In the genomic region with DNA sequence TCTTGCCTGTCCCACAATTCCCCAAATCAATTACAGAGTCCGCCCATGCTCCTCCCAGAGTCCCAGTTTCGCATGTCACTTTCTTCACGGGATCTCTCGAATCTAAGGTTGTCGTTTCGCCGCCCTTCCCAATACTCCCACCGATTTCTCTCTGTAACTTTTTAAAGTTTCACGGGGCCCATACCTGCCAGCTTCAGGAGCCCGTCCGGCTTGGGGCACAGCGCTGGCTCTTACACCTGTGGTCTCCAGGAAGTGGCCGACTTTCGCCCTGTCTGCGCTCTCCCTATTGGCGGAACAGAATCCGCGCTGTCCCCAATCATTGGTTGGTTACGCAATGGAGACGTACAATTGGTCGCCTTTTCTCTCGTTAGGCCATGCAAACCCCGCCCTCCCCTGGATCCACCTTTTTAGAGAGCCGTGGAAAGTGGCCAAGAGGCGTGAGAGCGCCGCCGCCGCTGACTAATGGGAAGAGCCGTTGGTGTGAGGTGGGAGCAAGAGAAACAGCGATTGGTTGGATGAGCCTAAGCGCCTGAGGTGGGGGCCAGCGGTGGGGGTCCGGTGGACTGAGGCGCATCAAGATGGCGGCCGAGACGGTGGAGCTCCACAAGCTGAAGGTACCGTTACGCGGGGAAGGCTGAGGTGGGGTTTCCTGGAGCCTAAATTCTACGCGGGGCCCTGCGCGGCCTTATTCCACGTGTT, we compare ENCODE assay signal across 8 mouse cellular contexts. TPM values are rescaled to one million over a fixed set of nuclear protein-coding genes. Genes with fewer than 3 reads are reported as not detected.
DNase-seq lines count a peak whose midpoint lies in the region; ATAC-seq and TF ChIP-seq lines count a peak whose summit lies in the region.

A gene (minus strand): TSS at position 288 of the 699 bp plus-strand sequence.

- ATAC-seq in embryonic facial prominence, embryonic 14.5 days (ENCODE audit: low read depth): peak; percentile 99
- ATAC-seq in limb, embryonic 13.5 days (ENCODE audit: low FRiP score, low read depth): peak; percentile 99
- peak; percentile 100 for ATAC-seq in midbrain, embryonic 16.5 days

- no peak for TF ChIP-seq EP300 in heart, adult 2 months (IDR thresholded peaks at IDR 0.05; ENCODE audit: insufficient read depth, low read depth, low read length)

- H3K79me2 ChIP-seq in heart, adult 2 months (replicated peaks; ENCODE audit: control insufficient read depth, insufficient read depth, low read length): peaks cover 2% of the 10 kb centered on the region

- H3K9ac ChIP-seq in embryonic facial prominence, embryonic 14.5 days (ENCODE audit: low read depth, low read length): peak within 1 kb of the TSS; percentile 91
- peak within 1 kb of the TSS; percentile 78 for H3K9ac ChIP-seq in heart, adult 2 months (ENCODE audit: low read depth, low read length)
- H3K9ac ChIP-seq in limb, embryonic 13.5 days: peak within 1 kb of the TSS; percentile 87
- H3K9ac ChIP-seq in midbrain, embryonic 16.5 days (ENCODE audit: low read depth, low read length): peak within 1 kb of the TSS; percentile 69

- peak within 1 kb of the TSS; percentile 93 for H3K4me3 ChIP-seq in embryonic facial prominence, embryonic 14.5 days (ENCODE audit: low read depth, low read length)
- peak within 1 kb of the TSS; percentile 98 for H3K4me3 ChIP-seq in heart, adult 2 months
- peak within 1 kb of the TSS; percentile 89 for H3K4me3 ChIP-seq in limb, embryonic 13.5 days
- H3K4me3 ChIP-seq in midbrain, embryonic 16.5 days (ENCODE audit: low read depth, low read length): peak within 1 kb of the TSS; percentile 65

- H3K36me3 ChIP-seq in embryonic facial prominence, embryonic 14.5 days (ENCODE audit: control insufficient read depth, insufficient read depth, low read length): peaks cover 42% of the 10 kb centered on the region
- peaks cover 8% of the 10 kb centered on the region for H3K36me3 ChIP-seq in heart, adult 2 months (ENCODE audit: control insufficient read depth, insufficient read depth, low read length)
- H3K36me3 ChIP-seq in limb, embryonic 13.5 days: peaks cover 43% of the 10 kb centered on the region
- H3K36me3 ChIP-seq in midbrain, embryonic 16.5 days (ENCODE audit: control insufficient read depth, insufficient read depth, low read length): peaks cover 16% of the 10 kb centered on the region

- peak within 1 kb of the TSS; percentile 94 for H3K4me2 ChIP-seq in embryonic facial prominence, embryonic 14.5 days (ENCODE audit: low read depth, low read length)
- peak within 1 kb of the TSS; percentile 85 for H3K4me2 ChIP-seq in limb, embryonic 13.5 days (replicated peaks)
- H3K4me2 ChIP-seq in midbrain, embryonic 16.5 days (ENCODE audit: low read length): peak within 1 kb of the TSS; percentile 87

- peak; percentile 9; the same call in 1 of the 2 replicates for TF ChIP-seq CTCF in heart, adult 2 months (IDR thresholded peaks at IDR 0.05)

- H3K27me3 ChIP-seq in embryonic facial prominence, embryonic 14.5 days (replicated peaks; ENCODE audit: control insufficient read depth, insufficient read depth, low read length): no peaks in the 10 kb centered on the region
- no peaks in the 10 kb centered on the region for H3K27me3 ChIP-seq in heart, adult 2 months (ENCODE audit: control insufficient read depth, insufficient read depth, low read length)
- no peaks in the 10 kb centered on the region for H3K27me3 ChIP-seq in limb, embryonic 13.5 days
- H3K27me3 ChIP-seq in midbrain, embryonic 16.5 days (ENCODE audit: control insufficient read depth, insufficient read depth, low read depth, low read length): no peaks in the 10 kb centered on the region

- TF ChIP-seq POLR2A in heart, adult 2 months (IDR thresholded peaks at IDR 0.05; ENCODE audit: insufficient read depth, low read depth, low read length): peak; percentile 66

- peak within 1 kb of the TSS; percentile 68; the same call in 1 of the 2 replicates for H3K27ac ChIP-seq in embryonic facial prominence, embryonic 14.5 days (replicated peaks; ENCODE audit: low read depth, low read length)
- peak within 1 kb of the TSS; percentile 93 for H3K27ac ChIP-seq in heart, adult 2 months
- peak within 1 kb of the TSS; percentile 65; the same call in 1 of the 2 replicates for H3K27ac ChIP-seq in limb, embryonic 13.5 days
- peak within 1 kb of the TSS; percentile 12; the same call in 1 of the 2 replicates for H3K27ac ChIP-seq in midbrain, embryonic 16.5 days (ENCODE audit: low read length)

- WGBS in embryonic facial prominence, embryonic 14.5 days: under 1% methylated on average over 45 of the region's 46 CpGs
- WGBS in heart, adult 2 months: under 1% methylated on average over 46 of the region's 46 CpGs
- under 1% methylated on average over 46 of the region's 46 CpGs for WGBS in limb, embryonic 13.5 days
- WGBS in midbrain, embryonic 16.5 days: under 1% methylated on average over 46 of the region's 46 CpGs

- DNase-seq in 3T3-L1 (ENCODE audit: low read depth, low spot score): peak; percentile 100
- peak; percentile 96 to 98 for DNase-seq in adrenal gland, postnatal 4 days (ENCODE audit: low spot score in 2 of 2)
- peak; percentile 100 for DNase-seq in embryonic facial prominence, embryonic 14.5 days (ENCODE audit: low spot score)
- DNase-seq in heart, adult 2 months: peak; percentile 99
- DNase-seq in kidney, adult 8-10 months: peak; percentile 99
- DNase-seq in spleen, postnatal 10 days (ENCODE audit: low spot score in 2 of 2): peak; percentile 93 to 97

- intact Hi-C loops in heart, adult 2 months (cut with DNase I): loop anchor here (2.0 to 5.0 kb wide), 2 partner anchors 15 to 74 kb away; a partner anchor contains a TSS

- H3K4me1 ChIP-seq in embryonic facial prominence, embryonic 14.5 days (ENCODE audit: control insufficient read depth, insufficient read depth, low read length): peaks cover 14% of the 10 kb centered on the region
- H3K4me1 ChIP-seq in heart, adult 2 months (ENCODE audit: control insufficient read depth, insufficient read depth, low read length): peaks cover 2% of the 10 kb centered on the region
- peaks cover 16% of the 10 kb centered on the region for H3K4me1 ChIP-seq in limb, embryonic 13.5 days
- peaks cover 19% of the 10 kb centered on the region for H3K4me1 ChIP-seq in midbrain, embryonic 16.5 days (ENCODE audit: control insufficient read depth, insufficient read depth, low read length)

- H3K9me3 ChIP-seq in embryonic facial prominence, embryonic 14.5 days (ENCODE audit: control insufficient read depth, low read length): no peaks in the 10 kb centered on the region
- no peaks in the 10 kb centered on the region for H3K9me3 ChIP-seq in limb, embryonic 13.5 days
- no peaks in the 10 kb centered on the region for H3K9me3 ChIP-seq in midbrain, embryonic 16.5 days (replicated peaks; ENCODE audit: control insufficient read depth, low read length, poor library complexity, severe bottlenecking)

RNA-seq across cellular contexts. Expression of the gene that starts here (rescaled TPM):
- 10 to 100 TPM; 31.6 to 32.4 TPM for total RNA-seq in adrenal gland, postnatal 4 days (2021)
- polyA plus RNA-seq in embryonic facial prominence, embryonic 14.5 days (2014; fragmentation: Nextera tagmentation; extraction: Ambion mirVana): 49.0 and 49.5 TPM in 2 replicates
- total RNA-seq in heart, adult 2 months (2021): 1 to 10 TPM; 7.8 to 8.1 TPM
- 15.3 and 23.3 TPM in 2 replicates for polyA plus RNA-seq in heart, adult 2 months (2012; rRNA removed)
- 30.2 and 34.0 TPM in 2 replicates for polyA plus RNA-seq in limb, embryonic 13.5 days (2015; fragmentation: Nextera tagmentation; extraction: Ambion mirVana)
- polyA plus RNA-seq in midbrain, embryonic 16.5 days (2015; fragmentation: Nextera tagmentation; extraction: Ambion mirVana): 17.7 and 18.6 TPM in 2 replicates

Comparison
In these comparisons a context has a peak if more than half of its experiments do, and no peak if none do; other contexts are left out.
1. Peak in every context shown above with its lines: DNase-seq, ATAC-seq, H3K4me3 ChIP-seq and H3K27ac ChIP-seq.
2. H3K27ac ChIP-seq: peak in every context shown above with its lines; median percentile 93 in heart, adult 2 months; 68 in embryonic facial prominence, embryonic 14.5 days; 65 in limb, embryonic 13.5 days; 12 in midbrain, embryonic 16.5 days.